Mouse (Mus musculus) left cerebral cortex, adult 2 months (tissue): ENCODE results near the gene Ushbp1. TPM values are rescaled to one million over a fixed set of nuclear protein-coding genes. Genes with fewer than 3 reads are reported as not detected.

Source experiments
- DNase-seq, 2 experiments: peaks; one replicate each; pipeline ENCODE4 v3.0.0; 2021 to 2022; ENCODE audit warnings: low spot score in 2 of 2, mixed read lengths in 1 of 2; ENCODE audit errors: extremely low spot score in 1 of 2
- H3K27ac ChIP-seq: fragments of 200-600 bp; 2 replicates; pipeline ENCODE4 v1.8.1; 2022
- H3K4me3 ChIP-seq: fragments of 200-600 bp; 2 replicates; pipeline ENCODE4 v1.8.1; 2022
- CTCF ChIP-seq: fragments of 200-600 bp; IDR thresholded peaks from 2 replicates; pipeline ENCODE4 v1.8.1; 2022; ENCODE audit warnings: antibody characterized with exemption, mild to moderate bottlenecking, moderate library complexity
- intact Hi-C: fragments of 180-260 bp; cut with DNase I; formaldehyde crosslinking; loops from one replicate; pipeline ENCODE4 v1.15.1; 2025
- total RNA-seq, 2 experiments: library from RNA; stranded (reverse); gene quantifications; 2 replicates each; pipeline ENCODE4 v1.2.3; 2021

Gene Ushbp1
- total RNA-seq, 2 experiments from 2014 or later: 4.6 to 4.7 TPM

DNA sequence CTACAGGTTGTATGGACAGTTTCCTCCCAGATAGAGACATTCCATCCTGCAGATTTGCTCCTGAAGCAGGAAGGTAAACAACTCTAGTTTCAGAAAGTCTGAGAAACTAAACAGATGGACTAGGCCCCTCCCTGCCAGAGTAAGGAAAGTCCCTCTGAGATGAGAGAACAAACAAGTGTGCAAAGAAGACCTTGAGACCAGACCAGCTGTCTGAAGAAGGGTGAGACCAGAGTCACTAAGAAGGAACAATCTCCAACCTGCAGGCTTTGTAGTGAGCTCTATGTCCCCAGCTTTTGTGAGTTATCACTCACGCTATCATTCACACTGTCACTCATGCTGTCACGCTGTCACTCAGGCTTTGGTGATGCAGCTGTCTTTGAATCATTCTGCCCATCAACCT, 3.9 kb downstream of the Ushbp1 start:
- no peak for TF ChIP-seq CTCF
- no peak overlapping the region for H3K4me3 ChIP-seq
- intact Hi-C loops: no loop called here
- no peak for DNase-seq
- no peak overlapping the region for H3K27ac ChIP-seq

- intact Hi-C loops: no loop called here
- TF ChIP-seq CTCF: no peak
- H3K4me3 ChIP-seq: no peak overlapping the region
- no peak for DNase-seq
- H3K27ac ChIP-seq: no peak overlapping the region
Observed at GRCm38 (mm10) chr8:71388267-71388666, 7.3 kb downstream of the Ushbp1 start.

DNA sequence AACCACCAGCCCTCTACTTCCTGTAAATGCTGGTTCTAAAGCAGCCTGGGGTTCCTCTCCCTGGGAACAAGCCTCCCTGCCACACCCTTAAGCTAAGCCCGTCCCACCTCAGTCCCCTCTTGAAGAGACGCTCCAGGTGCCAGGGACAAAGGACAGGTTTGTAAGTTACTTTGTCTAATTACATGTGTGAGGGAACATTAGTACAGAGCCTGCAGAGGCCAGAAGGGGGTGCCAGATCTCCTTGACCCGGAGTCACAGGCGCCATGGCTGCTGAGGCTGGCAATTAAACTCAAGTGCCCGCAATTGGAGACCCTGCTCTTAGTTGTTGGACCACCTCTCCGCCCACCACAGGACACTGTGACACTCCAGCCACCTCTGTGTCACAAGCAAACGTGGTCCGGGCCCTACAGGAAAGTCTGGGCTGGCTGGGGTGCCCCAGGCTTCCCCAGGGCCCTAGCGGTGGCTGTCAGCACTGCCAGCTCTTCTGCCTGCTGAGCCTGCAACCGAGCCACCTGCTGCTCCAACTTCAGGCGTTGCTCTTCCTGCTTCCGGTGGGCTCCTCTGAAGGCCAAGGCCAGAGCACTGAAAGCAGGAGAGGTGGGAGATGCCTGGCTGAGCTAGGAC, 10.3 kb downstream of the Ushbp1 start:
- intact Hi-C loops: no loop called here
- no peak for DNase-seq

DNA sequence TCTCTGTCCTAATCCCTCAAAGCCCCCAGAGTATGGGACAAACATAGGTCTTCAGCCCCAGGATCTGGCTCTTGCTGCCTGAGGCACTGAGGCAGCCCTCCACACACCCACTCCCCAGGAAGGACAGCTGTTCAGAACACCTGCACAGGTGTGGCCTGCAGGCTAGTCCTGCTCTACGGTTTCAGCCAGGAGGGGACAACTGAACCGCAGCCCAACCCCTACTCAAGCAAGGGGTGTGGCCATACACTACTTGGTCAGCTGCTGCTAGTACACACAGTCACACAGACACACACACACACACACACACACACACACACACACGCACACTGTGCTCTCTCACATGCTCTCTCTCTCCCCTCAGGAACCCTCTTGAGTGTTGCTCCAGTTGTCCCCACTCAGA, 11.7 kb downstream of the Ushbp1 start:
- no peak for TF ChIP-seq CTCF
- no peak overlapping the region for H3K4me3 ChIP-seq
- intact Hi-C loops: no loop called here
- no peak for DNase-seq
- no peak overlapping the region for H3K27ac ChIP-seq

More for the DNA sequence above, 10.3 kb downstream of the Ushbp1 start:
- TF ChIP-seq CTCF: no peak; the same call in 1 of the 2 replicates
- Histone ChIP-seq H3K4me3 (no peak overlapping the region), H3K27ac (no peak overlapping the region)

- no peak for DNase-seq
- Histone ChIP-seq H3K4me3 (no peak overlapping the region), H3K27ac (no peak overlapping the region)
- TF ChIP-seq CTCF: no peak
- intact Hi-C loops: no loop called here
Observed at GRCm38 (mm10) chr8:71383396-71383795, 12.2 kb downstream of the Ushbp1 start.

GRCm38 (mm10) chr8:71381971-71382961, 13.3 kb downstream of the Ushbp1 start:
- peak; percentile 66 to 81 for DNase-seq
- no peak for TF ChIP-seq CTCF
- H3K27ac ChIP-seq: peak overlapping the region; percentile 87
- H3K4me3 ChIP-seq: peak overlapping the region; percentile 62
- intact Hi-C loops: no loop called here

- no peak for TF ChIP-seq CTCF
- peak in 1 of 2 experiments; percentile 49 for DNase-seq
- Histone ChIP-seq H3K27ac (peak within 1 kb of the TSS; percentile 87), H3K4me3 (peak within 1 kb of the TSS; percentile 89)
- intact Hi-C loops: no loop called here
Observed at GRCm38 (mm10) chr8:71381421-71381970, 14.1 kb downstream of the Ushbp1 start, which contains the start of gene Nr2f6. TSS of gene Nr2f6 (minus strand) at chr8:71381960.

- TF ChIP-seq CTCF: no peak; the same call in 1 of the 2 replicates
- no peak for DNase-seq
- intact Hi-C loops: no loop called here
- Histone ChIP-seq H3K4me3 (peak overlapping the region; percentile 89), H3K27ac (peak overlapping the region; percentile 83)
Observed at GRCm38 (mm10) chr8:71380178-71381171, 15.1 kb downstream of the Ushbp1 start.

GRCm38 (mm10) chr8:71379512-71380075, 16.0 kb downstream of the Ushbp1 start:
- H3K4me3 ChIP-seq: peak overlapping the region; percentile 89
- no peak for DNase-seq
- no peak overlapping the region for H3K27ac ChIP-seq
- intact Hi-C loops: no loop called here
- no peak for TF ChIP-seq CTCF

DNA sequence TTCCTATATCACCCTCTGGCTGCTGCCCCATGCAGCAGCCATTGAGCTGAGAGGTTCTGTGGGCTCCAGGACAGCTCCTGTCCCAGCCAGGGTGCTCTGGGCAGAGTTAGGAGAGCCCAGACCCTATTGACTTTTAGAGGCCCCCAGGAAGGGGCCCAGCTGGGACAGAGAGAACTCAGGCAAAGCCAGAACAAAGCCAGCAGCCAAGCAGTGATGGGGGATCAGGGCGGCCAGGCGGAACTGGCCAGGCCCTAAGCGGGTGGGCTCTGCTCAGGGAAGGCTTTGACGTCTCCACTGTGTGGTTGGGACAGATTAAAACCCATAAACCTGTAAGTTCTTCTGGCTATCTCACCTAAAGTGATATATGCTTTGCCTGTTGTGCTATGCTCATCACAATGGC, 16.6 kb downstream of the Ushbp1 start:
- no peak overlapping the region for H3K27ac ChIP-seq
- TF ChIP-seq CTCF: no peak
- DNase-seq: no peak
- no peak overlapping the region for H3K4me3 ChIP-seq
- intact Hi-C loops: no loop called here
